Mouse (Mus musculus): ENCODE results near the gene Plscr3.

The Plscr3 gene

DNA sequence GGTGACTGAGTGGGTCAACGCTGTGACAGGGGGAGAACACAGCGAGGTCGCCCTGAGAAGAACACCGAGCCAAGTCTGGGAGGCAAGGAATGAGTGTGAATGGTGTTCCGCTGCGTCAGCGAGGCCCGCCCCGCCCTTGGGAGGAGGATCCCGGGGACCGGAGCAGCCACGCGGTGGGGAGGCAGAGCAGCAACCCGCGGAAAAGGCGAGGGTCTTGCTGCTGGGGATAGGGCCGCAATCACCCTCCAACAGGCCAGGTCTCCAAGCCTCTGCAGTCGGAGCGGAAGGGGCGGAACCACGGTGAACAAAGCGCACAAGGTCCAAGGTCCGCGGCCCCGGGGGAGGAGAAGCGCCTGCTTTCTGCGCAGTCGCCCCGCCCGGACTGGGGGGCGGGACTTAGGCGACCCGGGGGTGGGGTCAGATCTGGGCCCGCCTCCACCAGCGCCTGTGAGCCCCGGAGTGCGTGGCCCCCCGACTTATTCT is at the start of gene Plscr3:
TSS of gene Plscr3 (plus strand) at position 179 of the 483 bp plus-strand sequence.
- peak; percentile 93 for DNase-seq

DNA sequence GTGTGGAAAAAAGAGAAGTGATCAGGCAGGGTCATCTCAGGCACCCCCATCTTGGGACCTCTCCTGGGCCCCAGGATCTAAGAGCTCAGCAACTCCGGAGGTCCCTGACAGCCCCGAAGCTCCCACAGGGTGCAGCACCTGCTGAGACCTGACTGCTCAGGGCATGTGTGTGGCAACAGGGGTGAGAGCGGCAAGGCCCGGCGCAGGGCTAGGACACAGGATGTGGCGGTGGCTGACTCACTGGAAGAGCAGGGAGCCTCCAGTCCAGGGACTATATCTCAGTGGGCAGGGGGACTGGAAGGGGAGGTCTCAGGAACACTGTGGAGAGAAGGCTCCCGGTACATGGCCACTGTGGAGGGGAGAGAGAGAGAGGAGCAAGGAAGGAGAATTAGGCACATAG is 48.3 kb upstream of the Plscr3 start:
- no peak for DNase-seq

DNA sequence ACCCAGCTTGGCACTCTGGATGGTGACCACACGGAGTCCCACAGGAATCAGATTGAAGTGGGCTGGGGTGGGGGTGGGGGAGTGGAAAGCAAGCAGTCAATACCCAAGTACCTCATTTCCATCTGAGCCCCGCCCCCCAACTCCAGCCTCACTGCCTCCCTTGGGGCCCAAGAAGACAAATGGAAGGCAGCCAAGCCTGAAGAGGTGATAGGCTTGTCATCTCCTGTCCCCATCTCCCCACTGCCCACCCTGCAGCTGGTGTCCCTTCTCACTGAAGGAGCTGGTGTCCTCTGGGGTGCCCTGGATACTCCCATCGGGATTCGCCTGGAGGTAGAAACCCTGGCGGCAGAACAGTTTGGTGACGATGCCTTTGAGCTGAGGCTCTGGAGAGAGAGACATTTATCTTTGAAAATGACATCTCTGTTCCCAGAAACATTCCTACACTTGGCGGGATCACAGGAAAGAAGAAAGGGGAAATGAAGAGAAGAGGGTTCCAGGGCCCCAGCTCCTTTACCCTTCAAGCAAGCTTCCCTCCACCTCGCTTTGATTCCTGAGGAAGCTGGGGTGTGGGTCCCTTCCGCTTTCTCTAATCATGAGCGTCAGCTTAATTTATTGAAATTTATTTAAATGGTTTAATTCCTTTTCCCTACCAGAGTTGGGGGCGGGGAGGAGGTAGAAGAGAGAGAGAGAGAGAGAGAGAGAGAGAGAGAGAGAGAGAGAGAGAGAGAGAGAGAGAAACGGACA is 46.6 kb upstream of the Plscr3 start:
- DNase-seq, result no peak

DNA sequence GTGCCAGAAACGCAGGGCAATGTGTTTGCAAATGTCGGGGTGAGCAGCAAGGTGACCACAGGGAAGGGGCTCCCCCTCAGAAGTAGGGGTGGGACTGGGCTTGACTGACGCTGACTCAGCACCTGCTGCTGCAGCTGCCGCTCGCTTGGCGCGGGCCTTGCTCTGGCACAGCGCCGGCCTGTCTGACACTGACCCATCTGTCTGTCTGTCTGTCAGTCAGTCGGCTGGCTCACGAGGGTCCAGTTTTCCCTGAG is 46.1 kb upstream of the Plscr3 start:
- DNase-seq, result no peak

DNA sequence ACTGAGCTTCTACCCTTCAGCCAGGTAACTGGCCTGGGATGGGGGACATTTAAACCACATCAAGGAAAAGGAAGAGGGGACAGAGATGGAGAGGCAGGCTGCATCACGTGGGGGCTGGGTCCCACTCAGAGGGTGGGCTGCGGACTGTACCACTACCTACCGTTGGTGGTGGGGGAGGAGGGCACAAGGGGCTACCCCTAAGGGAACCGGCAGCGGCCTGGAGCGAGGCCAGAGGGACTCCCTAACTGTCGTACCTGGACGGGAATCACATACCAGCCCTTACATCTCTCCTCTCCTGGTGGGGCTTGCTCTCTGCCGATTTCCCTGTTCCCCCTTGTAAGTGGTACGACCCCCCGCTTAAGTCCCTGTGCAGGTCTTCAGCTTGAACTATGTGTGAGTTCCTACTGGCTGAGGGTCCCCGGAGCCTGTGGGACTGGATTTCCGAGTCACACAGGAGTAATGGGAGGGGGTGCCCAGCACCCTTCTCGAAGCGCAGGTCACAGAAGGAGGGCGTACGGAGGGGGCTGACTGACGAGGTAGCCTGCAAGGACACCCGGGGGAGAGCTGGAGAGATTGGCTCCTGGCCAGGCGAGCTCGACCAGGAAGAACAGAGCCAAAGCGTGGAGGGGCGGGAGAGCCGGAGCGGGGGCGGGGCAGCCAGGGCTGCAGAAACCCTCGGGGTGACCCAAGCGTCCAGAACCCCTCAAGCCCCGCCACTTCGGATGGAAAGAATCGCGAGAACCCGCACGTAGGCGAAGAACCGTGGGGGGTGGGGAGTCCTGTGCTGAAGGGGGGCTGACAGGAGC is 45.6 kb upstream of the Plscr3 start:
- peak; percentile 54 for DNase-seq

DNA sequence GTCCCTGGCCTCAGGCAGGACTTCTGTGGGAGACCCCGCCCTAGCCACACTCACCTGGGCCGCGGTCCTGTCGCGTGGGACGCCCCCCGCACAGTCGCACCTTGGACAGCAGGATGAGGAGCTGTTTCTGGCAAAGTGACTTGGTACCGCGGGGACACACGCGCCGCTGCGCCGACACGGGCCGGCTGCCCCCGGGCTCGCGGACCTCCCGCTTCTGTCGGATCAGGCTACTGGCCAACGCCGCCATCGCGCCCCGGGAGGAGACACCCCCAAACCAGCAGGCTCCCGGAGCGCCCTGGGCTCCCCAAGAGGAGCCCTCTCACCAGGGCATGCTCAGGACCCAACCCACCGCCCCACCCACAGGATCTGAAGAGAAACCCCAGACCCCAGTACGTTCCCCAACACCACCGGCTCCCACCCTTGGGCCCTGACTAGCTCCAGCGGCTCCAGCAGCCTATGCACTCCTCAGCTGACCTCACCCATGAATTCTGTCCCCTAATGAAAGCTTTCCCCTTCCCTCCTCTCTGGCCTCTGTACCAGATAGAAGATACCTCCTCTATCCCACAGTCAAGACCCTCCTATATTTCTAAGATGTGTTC is 44.7 kb upstream of the Plscr3 start, which contains the start of gene Fgf11:
TSS of gene Fgf11 (minus strand) at position 479 of the 599 bp plus-strand sequence.
- DNase-seq, result no peak

DNA sequence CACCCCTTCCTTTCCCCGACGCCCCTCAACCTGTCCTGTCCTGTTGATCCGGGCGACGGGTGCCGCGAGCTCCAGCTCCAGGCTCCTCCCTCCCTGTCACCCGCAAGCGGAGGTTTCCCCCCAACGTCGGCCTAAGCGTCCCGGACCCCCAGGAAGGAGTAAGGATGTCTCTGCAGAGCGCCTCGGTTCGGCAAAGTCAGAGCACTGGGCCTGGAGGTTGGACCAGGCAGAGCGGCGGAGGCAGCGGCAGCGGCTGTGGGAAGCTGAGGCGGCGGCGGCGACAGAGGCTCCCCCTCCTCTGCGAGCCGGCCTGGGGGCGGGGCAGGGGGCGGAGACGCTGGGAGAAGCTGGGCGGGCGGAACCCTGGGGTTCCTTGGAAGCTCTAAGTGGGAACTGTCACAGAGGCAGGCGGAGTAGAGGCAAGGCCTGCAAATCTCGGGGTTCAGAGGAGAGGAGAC is 43.5 kb upstream of the Plscr3 start:
- DNase-seq, result peak; percentile 65

DNA sequence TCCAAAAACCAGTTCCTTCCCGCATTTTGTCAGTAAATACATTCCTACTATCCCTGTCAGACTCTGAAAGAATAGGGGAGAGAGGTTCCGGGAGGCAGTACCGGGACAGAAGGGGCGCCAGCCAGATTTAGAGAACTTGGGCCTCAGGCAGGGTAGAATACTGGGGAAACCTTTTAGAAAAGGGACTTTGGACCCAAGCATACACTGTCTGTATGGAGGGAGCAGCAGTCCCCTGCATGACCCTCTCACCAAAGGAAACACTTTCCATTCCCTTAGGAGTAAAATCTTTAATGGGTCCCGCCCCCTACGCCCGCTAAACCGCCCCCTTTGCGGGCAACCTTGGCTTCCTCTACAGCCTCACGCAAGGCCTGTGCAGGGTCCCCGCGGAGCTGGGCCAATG is 42.8 kb upstream of the Plscr3 start:
- DNase-seq, result no peak

DNA sequence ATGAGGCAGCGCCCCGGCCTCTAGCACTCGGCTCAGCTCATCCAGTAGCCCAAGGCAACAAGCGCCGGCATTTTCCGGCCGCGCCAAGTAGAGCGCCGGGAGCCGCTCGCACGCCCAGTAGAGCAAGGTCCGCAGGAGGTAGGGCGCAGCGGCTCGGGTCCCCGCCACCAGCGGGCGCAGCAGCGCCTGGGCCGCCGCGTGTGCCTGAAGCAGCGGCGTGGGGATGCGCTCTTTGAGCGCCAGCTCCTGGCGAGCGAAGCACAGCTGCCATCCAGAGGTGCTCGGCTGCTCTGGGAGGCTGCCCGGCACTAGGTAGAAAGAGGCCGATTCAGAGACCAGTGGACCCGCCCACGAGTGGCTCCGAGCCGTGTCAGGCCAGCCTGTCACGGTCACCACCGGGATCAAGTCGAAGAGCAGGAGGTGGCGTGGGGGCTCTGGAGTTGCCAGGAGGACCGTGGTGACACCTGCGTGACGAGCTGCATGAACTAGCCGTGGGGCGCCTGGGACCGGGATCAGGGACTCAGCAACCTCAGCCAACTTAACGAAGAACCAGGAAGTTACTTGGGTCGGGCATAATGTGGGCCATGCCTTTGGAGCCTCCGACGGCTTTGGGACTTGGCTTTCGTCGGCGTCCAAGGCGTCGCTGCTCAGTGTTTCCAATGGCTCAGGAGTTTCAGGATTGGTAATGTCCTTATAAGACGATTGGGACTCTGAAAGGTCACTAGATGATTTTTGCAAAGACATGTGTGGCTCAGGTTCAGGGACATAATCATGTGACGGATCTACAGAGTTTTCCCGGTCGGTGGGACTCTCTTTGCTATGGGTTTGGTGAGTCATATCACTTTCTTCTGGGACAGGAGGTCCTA is 42.2 kb upstream of the Plscr3 start:
- no peak for DNase-seq

DNA sequence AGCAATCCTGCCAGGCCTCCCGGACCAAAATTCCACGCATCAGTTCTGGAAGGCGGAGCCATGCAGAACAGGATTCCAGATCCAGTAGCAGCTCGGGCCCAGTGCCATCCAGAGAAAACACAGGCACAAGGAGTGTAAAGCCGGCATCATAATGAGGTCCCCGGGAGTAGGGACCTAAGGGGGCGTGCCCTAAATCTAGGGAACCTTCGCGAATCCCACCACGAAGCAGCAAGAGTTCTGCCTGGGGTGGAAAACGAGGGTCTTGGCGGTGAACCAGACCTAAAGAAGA is 41.6 kb upstream of the Plscr3 start:
- no peak for DNase-seq

DNA sequence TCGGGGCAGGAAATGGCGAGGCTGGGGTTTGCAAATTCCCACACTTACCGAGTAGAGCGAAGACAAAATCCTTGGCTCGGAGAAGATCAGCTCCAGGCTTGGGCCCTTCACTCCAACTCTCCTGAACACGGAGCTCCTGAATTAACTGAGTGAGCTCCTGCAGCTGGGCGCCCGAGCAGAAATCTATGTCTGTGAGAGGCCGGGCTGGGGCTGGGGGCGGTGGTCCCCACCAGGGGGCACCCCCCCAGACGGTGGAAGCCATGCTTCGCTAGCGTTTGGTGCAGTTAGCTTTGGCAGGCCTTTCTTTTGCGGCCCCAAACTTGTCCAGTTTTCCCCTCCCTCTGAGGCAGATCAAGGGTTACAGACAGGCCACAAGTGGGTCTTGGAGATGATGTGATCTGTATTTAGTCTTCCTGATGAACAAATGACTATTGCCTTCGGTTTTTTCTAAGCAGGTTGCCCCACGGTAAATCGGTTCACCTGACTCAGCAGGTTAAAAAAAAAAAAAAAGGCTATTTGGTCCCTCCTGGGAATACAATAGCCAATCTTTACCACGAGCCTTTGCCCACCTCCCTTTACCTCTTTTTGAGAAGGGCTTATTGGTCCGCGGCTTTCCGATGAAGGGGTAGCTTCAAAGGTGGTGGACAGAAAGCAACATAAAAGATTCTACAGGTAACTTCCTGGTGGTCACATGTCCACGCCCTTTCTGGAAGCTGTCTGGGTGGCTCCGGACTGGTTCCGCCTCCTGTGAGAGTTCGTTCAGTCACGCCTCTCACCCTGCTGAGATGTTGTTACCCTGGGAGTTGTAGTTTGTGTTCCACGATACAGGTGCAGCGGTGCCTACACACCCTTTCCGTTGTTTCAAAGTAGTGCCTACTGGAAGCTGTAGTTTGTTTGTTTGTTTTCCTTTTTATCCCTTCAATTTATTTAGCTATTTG is 40.9 kb upstream of the Plscr3 start, which contains the start of gene Tmem102:
TSS of gene Tmem102 (minus strand) at position 653 of the 938 bp plus-strand sequence.
- no peak for DNase-seq

DNA sequence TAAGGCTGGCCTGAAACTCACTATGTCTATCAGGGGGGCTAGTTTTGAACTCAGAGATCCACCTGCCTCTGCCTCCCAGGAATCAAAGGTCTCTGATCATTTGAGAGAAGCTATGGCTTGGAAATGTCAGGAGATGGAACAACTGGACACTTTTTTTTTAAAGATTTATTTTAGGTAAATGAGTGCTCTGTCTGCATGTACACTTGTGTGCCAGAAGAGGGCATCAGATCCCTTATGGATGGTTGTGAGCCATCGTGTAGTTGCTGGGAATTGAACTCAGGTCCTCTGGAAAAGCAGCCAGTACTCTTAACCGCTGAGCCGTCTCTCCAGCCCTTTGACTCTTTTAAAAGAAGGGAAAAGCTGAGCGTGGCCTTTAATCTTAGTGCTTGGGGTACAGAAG is 39.8 kb upstream of the Plscr3 start:
- DNase-seq, result no peak

DNA sequence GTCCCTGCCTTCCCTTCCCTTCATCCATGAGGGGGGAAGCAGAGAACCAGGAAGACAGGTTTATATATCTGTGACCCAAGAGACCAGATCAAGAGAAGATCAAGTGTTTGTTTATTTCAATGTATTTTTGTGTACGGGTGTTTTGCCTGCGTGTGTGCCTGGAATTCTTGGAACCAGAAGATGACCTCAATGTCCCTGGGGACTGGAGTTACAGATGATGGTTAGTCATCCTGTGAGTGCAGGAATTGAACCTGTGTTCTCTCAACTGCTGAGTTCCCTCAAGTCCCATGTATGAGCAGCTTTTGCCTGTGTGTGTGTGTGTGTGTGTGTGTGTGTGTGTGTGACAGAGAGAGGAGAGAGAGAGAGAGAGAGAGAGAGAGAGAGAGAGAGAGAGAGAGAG is 38.5 kb upstream of the Plscr3 start:
- DNase-seq, result no peak

DNA sequence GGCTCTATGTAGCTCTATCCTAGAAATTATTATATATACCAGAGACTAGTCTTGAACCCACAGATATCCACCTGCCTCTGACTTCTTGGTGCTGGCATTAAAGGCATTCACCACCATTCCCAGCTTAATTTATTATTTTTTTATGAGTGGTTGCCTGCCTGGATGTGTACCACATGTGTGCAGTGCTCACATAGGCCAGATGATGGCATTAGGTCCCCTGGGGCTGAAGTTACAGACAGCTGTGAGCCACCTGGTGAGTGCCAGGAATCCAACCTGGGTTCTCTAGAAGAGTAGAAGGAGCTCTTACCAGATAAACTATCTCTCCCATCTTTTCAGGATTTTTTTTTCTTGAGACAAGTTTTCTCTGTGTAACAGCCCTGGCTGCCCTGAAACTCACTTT is 35.9 kb upstream of the Plscr3 start:
- no peak for DNase-seq

DNA sequence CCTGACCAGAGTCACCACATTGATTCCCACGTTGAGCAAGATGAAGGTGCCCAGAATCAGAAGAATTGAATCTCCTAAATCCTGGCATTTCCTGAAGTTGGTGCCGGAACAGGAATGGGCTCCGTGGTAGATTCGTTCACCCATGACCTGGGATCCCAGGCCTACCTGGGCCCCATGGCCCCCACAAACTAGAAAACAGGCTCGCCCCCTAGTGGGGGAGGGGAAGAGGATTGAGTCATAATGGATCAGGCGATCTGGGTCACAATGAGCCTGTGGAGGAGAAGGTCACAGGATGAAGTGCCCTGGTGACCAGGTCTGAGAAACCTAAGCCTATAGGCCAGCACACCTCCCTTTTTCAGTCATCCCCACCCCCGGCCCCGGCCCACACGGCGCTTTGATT is 31.0 kb upstream of the Plscr3 start, which contains the start of gene Gm39566:
TSS of gene Gm39566 (minus strand) at position 144 of the 400 bp plus-strand sequence.
- no peak for DNase-seq

DNA sequence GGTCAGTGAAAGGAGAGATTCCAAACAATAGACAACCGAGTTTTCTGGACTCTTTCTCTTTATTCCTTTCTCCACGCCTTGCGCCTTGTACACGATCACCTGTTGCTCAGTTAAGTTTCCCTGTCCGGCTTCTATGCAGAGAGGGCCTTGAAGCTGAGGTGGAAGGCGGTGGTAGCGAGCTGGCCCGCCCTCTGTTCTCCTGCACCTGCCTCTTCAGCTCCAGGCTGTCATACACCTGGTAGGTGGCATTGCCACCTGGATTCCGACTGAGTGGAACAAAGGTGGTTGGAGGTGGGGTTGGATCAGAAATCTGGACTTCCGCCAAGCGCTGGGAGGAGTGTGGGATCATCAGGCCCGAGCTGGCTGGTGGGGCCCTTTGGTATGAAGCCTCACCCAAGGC is 29.7 kb upstream of the Plscr3 start:
- no peak for DNase-seq

DNA sequence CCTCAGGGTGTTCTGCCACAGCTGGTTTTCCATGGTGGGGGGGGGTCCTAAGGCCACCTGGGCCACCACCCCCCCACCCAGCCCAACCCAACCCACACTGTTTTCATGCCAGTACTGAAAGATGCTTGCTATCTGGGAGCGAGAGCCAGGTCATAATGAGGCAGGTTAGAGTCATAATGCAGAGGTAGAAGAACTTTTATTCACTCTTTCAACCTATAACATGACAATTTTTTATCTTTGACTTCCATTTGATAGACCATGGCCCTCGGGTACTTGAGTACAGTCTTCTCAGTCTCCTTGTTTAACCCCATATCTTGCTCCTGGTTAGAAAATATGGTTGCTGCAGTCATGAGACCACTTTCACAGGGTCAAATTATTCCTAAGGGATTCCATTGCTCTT is 27.8 kb upstream of the Plscr3 start, which contains the start of gene Spem2:
TSS of gene Spem2 (minus strand) at position 101 of the 400 bp plus-strand sequence.
- DNase-seq, result no peak

DNA sequence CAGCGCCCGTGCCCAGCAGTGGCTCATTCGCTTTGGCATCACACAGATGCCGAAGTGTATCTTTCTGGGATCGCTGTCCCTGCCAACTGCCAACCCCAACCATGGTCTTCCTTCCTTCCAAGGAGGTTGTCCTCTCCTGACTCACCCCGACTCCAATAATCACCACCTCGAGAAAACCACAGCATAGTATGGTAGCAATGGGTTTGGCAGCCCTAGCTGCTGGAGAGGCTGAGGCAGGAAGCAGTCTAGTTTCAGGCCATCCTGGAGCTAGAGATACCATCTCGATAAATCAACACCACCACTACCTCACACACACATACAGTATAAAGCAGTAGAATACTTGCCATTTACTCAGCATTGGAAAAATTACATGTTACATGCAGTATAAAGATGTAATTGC is 27.3 kb upstream of the Plscr3 start:
- no peak for DNase-seq

DNA sequence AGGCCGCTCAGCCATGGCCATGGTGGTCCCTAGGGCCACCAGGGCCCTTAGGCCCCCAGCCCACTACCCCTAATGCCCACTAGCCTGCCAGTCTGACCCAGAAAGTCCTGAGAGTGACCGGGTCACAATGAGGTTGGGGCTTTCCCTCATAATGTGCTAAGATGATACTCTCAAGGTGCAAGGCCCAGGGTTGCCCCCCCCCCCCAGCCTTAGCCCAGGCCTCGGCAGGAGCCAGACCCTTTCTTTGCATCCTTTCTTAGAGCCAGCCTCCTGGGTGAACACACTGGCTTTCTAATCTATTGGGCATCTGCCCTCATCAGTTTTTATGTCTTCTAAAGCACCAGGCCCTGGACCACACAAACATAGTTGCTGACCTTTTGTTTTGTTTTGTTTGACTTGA is 24.1 kb upstream of the Plscr3 start, which contains the start of gene Spem1:
TSS of gene Spem1 (minus strand) at position 101 of the 400 bp plus-strand sequence.
- no peak for DNase-seq

DNA sequence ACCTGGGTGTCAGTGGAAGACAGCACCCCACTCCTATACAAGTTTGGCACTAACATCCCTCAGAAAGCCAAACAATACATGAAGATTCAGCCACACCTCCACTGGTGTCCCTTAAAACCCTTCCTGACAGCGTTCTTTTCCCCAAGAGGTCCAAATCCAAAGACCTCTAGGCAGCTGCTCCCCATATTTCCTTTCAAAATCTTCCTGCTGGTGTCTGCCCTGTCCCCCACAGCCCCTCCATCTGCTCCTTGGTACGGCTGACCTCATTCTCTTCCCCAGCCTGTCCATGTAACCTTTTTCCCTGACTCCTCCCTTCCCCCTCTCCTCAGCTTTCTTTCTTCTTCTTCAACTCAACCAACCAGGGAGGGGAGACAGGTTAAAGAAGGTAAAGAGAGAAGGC is 22.7 kb upstream of the Plscr3 start:
- peak; percentile 38 for DNase-seq

DNA sequence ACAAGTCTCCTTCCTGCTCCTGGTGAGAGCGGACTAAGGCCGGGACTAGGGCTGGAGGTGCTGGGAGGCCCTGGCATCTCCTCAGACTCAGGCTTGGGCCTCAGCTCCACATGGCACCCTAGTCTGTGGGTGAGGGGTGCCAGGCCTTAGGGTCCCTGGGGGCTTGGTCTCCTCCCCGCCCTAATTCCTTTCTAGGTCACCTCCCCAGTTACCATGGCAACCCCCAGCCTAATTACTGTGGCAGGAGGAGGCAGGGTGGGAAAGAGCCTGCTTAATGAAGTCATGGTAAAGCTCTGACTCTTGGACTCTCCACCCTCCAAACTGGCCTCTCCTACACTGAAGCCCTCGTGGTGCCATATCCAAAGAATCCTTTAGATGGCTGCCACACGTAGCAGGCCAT is 17.3 kb upstream of the Plscr3 start:
- DNase-seq, result peak; percentile 42

DNA sequence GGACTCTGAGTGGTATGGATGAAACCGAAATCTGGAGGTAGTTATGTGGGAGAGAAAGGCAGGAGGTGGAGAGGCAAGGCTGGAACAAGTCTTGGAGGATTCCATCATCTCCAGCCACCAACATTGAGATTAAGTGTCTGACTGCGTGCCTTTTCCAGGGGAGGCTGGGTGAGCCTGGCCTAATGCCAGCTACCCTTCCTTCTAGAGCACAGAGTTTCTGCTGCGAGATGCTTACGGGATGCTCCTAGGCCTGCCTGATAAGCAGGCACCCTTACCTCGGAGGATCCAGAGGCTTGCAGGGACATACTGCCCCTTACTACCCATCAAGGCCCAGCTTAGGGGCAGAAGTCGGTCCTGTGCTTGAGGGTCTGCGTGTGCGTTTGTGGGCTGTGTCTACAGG is 12.6 kb upstream of the Plscr3 start:
- DNase-seq, result no peak
